Mouse (Mus musculus) heart, adult 8-10 months (tissue): ENCODE results near the gene Adk. TPM values are rescaled to one million over a fixed set of nuclear protein-coding genes. Genes with fewer than 3 reads are reported as not detected.

Source experiments
- DNase-seq: peaks from one replicate; pipeline ENCODE4 v3.0.0; 2022; ENCODE audit warnings: low spot score
- total RNA-seq, 4 experiments: library from RNA; stranded (reverse); gene quantifications; 2 replicates each; pipeline ENCODE4 v1.2.4; 2022

Adk gene
- total RNA-seq, 4 experiments from 2014 or later = 233 to 260 (median 250) TPM

GRCm38 (mm10) chr14:21344896-21345295 is 292.5 kb downstream of the Adk start:
- DNase-seq = no peak

GRCm38 (mm10) chr14:21348611-21349260 is 296.4 kb downstream of the Adk start:
- no peak for DNase-seq

- no peak for DNase-seq
Measured at GRCm38 (mm10) chr14:21351646-21352045, 299.3 kb downstream of the Adk start.

- no peak for DNase-seq
Measured at GRCm38 (mm10) chr14:21356286-21356685, 303.9 kb downstream of the Adk start.

- no peak for DNase-seq
Measured at GRCm38 (mm10) chr14:21359207-21359895, 307.0 kb downstream of the Adk start.

GRCm38 (mm10) chr14:21359896-21360525 is 307.6 kb downstream of the Adk start:
- DNase-seq = no peak

- peak; percentile 71 for DNase-seq
Measured at GRCm38 (mm10) chr14:21367095-21367494, 314.7 kb downstream of the Adk start.

- DNase-seq = no peak
Measured at GRCm38 (mm10) chr14:21368622-21369021, 316.2 kb downstream of the Adk start.

- DNase-seq = peak; percentile 82
Measured at GRCm38 (mm10) chr14:21369127-21369526, 316.8 kb downstream of the Adk start.

- no peak for DNase-seq
Measured at GRCm38 (mm10) chr14:21371946-21372345, 319.6 kb downstream of the Adk start.

GRCm38 (mm10) chr14:21372689-21373088 is 320.3 kb downstream of the Adk start:
- DNase-seq = no peak

GRCm38 (mm10) chr14:21383701-21384428 is 331.5 kb downstream of the Adk start:
- no peak for DNase-seq

- DNase-seq = no peak
Measured at GRCm38 (mm10) chr14:21399506-21399905, 347.1 kb downstream of the Adk start.

GRCm38 (mm10) chr14:21402157-21402601 is 349.8 kb downstream of the Adk start:
- no peak for DNase-seq

GRCm38 (mm10) chr14:21402621-21403405 is 350.4 kb downstream of the Adk start:
- no peak for DNase-seq

GRCm38 (mm10) chr14:21406946-21407345 is 354.6 kb downstream of the Adk start:
- DNase-seq = no peak

- DNase-seq = no peak
Measured at GRCm38 (mm10) chr14:21408846-21409245, 356.5 kb downstream of the Adk start.

- no peak for DNase-seq
Measured at GRCm38 (mm10) chr14:21410769-21411477, 358.5 kb downstream of the Adk start.

- no peak for DNase-seq
Measured at GRCm38 (mm10) chr14:21411524-21411923, 359.1 kb downstream of the Adk start.

GRCm38 (mm10) chr14:21418332-21418731 is 366.0 kb downstream of the Adk start:
- DNase-seq = no peak

- DNase-seq = no peak
Measured at GRCm38 (mm10) chr14:21427369-21427768, 375.0 kb downstream of the Adk start.
